ENCODE assay signal across 16 mouse cellular contexts in genomic region chr2:3752365-3752764, GRCm38 (mm10).
DNase-seq lines count a peak whose midpoint lies in the region; ATAC-seq and TF ChIP-seq lines count a peak whose summit lies in the region.
"Had no signal": no experiment of that assay in that cellular context is flagged by ENCODE, and none has a peak within 500 bp of the region (broad histone marks: within the 10 kb centered on the region; RNA-seq: fewer than 3 reads in every experiment).

No protein-coding gene starts in this region.

- H3K4me3 ChIP-seq in heart, embryonic 11.5 days (ENCODE audit: low read depth, low read length) = no peak overlapping the region
- H3K4me3 ChIP-seq in lung, postnatal 0 days (ENCODE audit: low read depth, low read length) = no peak overlapping the region
- no peak overlapping the region for H3K4me3 ChIP-seq in lung, adult 2 months (replicated peaks; ENCODE audit: extremely low read depth, low read depth, low read length)
- H3K4me3 ChIP-seq: embryonic facial prominence, embryonic 13.5 days; limb, embryonic 12.5 days; midbrain, embryonic 10.5 days had no signal

- no peaks in the 10 kb centered on the region for H3K36me3 ChIP-seq in heart, embryonic 11.5 days (ENCODE audit: control insufficient read depth, insufficient read depth, low read length)
- no peaks in the 10 kb centered on the region for H3K36me3 ChIP-seq in lung, postnatal 0 days (ENCODE audit: insufficient read depth, low read length)
- H3K36me3 ChIP-seq: embryonic facial prominence, embryonic 13.5 days; limb, embryonic 12.5 days; midbrain, embryonic 10.5 days had no signal

- H3K9ac ChIP-seq in heart, embryonic 11.5 days (ENCODE audit: low read depth, low read length) = no peak overlapping the region
- no peak overlapping the region for H3K9ac ChIP-seq in lung, postnatal 0 days (replicated peaks; ENCODE audit: low read depth)
- H3K9ac ChIP-seq: embryonic facial prominence, embryonic 13.5 days; hindbrain, embryonic 14.5 days; limb, embryonic 12.5 days had no signal

- H3K4me1 ChIP-seq in heart, embryonic 11.5 days (ENCODE audit: control insufficient read depth, insufficient read depth, low read length) = peaks cover 14% of the 10 kb centered on the region
- H3K4me1 ChIP-seq in lung, postnatal 0 days (ENCODE audit: insufficient read depth, low read depth, low read length) = peaks cover 4% of the 10 kb centered on the region; the same call in 1 of the 2 replicates
- peaks cover 7% of the 10 kb centered on the region for H3K4me1 ChIP-seq in lung, adult 2 months (ENCODE audit: control insufficient read depth, insufficient read depth, low read length)

- no peak for TF ChIP-seq EP300 in lung, postnatal 0 days (IDR thresholded peaks at IDR 0.05)

- no peak for TF ChIP-seq CTCF in lung, postnatal 0 days (IDR thresholded peaks at IDR 0.05)
- TF ChIP-seq CTCF in lung, adult 2 months (IDR thresholded peaks at IDR 0.05; ENCODE audit: insufficient read depth, low read length) = no peak

- H3K27me3 ChIP-seq in heart, embryonic 11.5 days (ENCODE audit: control insufficient read depth, insufficient read depth, low read length) = no peaks in the 10 kb centered on the region
- no peaks in the 10 kb centered on the region for H3K27me3 ChIP-seq in lung, postnatal 0 days (replicated peaks; ENCODE audit: insufficient read depth, low read length)
- H3K27me3 ChIP-seq: embryonic facial prominence, embryonic 13.5 days; limb, embryonic 12.5 days had no signal

- H3K27ac ChIP-seq in heart, embryonic 11.5 days (ENCODE audit: low read depth, low read length) = no peak overlapping the region
- H3K27ac ChIP-seq in lung, postnatal 0 days (ENCODE audit: low read length) = no peak overlapping the region
- H3K27ac ChIP-seq: hindbrain, embryonic 14.5 days; limb, embryonic 12.5 days; midbrain, embryonic 10.5 days had no signal

- no peak for TF ChIP-seq POLR2A in lung, adult 2 months (IDR thresholded peaks at IDR 0.05; ENCODE audit: borderline replicate concordance, extremely low read depth, low read depth, low read length)

- no peak overlapping the region for H3K4me2 ChIP-seq in heart, embryonic 11.5 days
- H3K4me2 ChIP-seq in lung, postnatal 0 days (replicated peaks; ENCODE audit: low read depth, low read length) = no peak overlapping the region
- H3K4me2 ChIP-seq: embryonic facial prominence, embryonic 13.5 days; hindbrain, embryonic 14.5 days; limb, embryonic 12.5 days had no signal

- no peaks in the 10 kb centered on the region for H3K9me3 ChIP-seq in heart, embryonic 11.5 days (replicated peaks; ENCODE audit: control insufficient read depth, low read length)
- H3K9me3 ChIP-seq in lung, postnatal 0 days (ENCODE audit: low read length) = no peaks in the 10 kb centered on the region
- H3K9me3 ChIP-seq: embryonic facial prominence, embryonic 13.5 days; limb, embryonic 12.5 days; midbrain, embryonic 10.5 days had no signal

- whole genome bisulfite sequencing in heart, embryonic 11.5 days (ENCODE audit: insufficient replicate concordance) = 64% methylated on average over 7 of the region's 7 CpGs
- WGBS in lung, postnatal 0 days = 22% methylated on average over 7 of the region's 7 CpGs
- WGBS in lung, adult 2 months = 26% methylated on average over 7 of the region's 7 CpGs

- no peak for ATAC-seq in heart, embryonic 11.5 days (replicated peaks; ENCODE audit: insufficient number of reproducible peaks, low FRiP score, low TSS enrichment)
- ATAC-seq in lung, postnatal 0 days = no peak
- peak; percentile 71 for ATAC-seq in monocyte, adult 5-6 weeks (replicated peaks; ENCODE audit: insufficient number of reproducible peaks, low FRiP score, low TSS enrichment, poor library complexity, severe bottlenecking)
- ATAC-seq: forebrain, embryonic 14.5 days had no signal

- DNase-seq in heart, adult 11 months = peak; percentile 83
- peak; percentile 35 for DNase-seq in lung, postnatal 0 days (ENCODE audit: low spot score)
- DNase-seq in lung, adult 2 months = no peak
- peak; percentile 70 for DNase-seq in fat pad, adult 2 months (ENCODE audit: extremely low read depth, low read depth, low spot score)
- DNase-seq in c-Kit-positive CD71-positive TER-119-positive erythroid progenitor cells, embryonic 14.5 days (ENCODE audit: low spot score) = no peak
- no peak for DNase-seq in layer of hippocampus, postnatal 36 days
- DNase-seq: adrenal gland, postnatal 36 days; cerebellum, adult 9-10 months; gastrocnemius, postnatal 25 days had no signal

Comparison
In these comparisons a context has a peak if more than half of its experiments do, and no peak if none do; other contexts are left out.
1. DNase-seq: peak in heart, adult 11 months (single experiment), lung, postnatal 0 days (single experiment) and fat pad, adult 2 months (single experiment); none in lung, adult 2 months (single experiment), c-Kit-positive CD71-positive TER-119-positive erythroid progenitor cells, embryonic 14.5 days (single experiment) and layer of hippocampus, postnatal 36 days (0 of 2).